Mouse (Mus musculus): Measurements from ENCODE around the gene Rimbp2. TPM values are rescaled to one million over a fixed set of nuclear protein-coding genes. Genes with fewer than 3 reads are reported as not detected.

Rimbp2 gene
- polyA plus RNA-seq, 1 experiment from 2014 or later: 4.1 TPM

DNA sequence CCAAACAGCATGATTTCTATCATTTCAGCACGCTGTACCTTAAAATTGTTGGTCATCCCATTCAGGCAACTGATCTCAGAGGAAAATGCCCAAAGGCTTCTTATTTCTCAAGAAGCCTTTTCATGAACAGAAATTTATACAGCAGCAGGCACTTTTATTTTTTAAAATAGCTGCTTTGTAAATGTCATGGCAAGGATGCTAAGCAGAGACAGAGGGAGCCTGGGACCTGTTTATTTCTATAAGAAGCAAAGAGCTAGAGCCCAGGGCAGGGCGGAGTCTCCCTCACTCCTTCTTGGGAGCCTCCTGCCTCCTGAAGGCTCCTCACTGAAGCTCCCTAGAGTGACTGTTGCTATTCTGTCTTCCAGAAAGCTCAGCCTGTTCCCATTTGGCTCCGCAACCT, 40.9 kb downstream of the Rimbp2 start:
- peak overlapping the region; percentile 26; the same call in 1 of the 2 replicates for H3K27ac ChIP-seq (ENCODE audit: low read length)
- H3K9me3 ChIP-seq (ENCODE audit: control insufficient read depth, low read length): no peaks in the 10 kb centered on the region
- ATAC-seq: no peak
- no peak overlapping the region for H3K9ac ChIP-seq (replicated peaks; ENCODE audit: low read depth, low read length)
- no peaks in the 10 kb centered on the region for H3K36me3 ChIP-seq (ENCODE audit: control insufficient read depth, insufficient read depth)
- H3K27me3 ChIP-seq (replicated peaks; ENCODE audit: control insufficient read depth, insufficient read depth, low read length): no peaks in the 10 kb centered on the region
- H3K4me2 ChIP-seq (ENCODE audit: low read length): no peak overlapping the region
- WGBS: 98% methylated on average over 3 of the region's 3 CpGs
- H3K4me1 ChIP-seq (replicated peaks; ENCODE audit: control insufficient read depth, insufficient read depth, low read length): no peaks in the 10 kb centered on the region
- H3K4me3 ChIP-seq (replicated peaks; ENCODE audit: low read length): no peak overlapping the region

GRCm38 (mm10) chr5:128911593-128911992, 41.7 kb downstream of the Rimbp2 start:
- H3K4me3 ChIP-seq (replicated peaks; ENCODE audit: low read length): no peak overlapping the region
- H3K4me1 ChIP-seq (replicated peaks; ENCODE audit: control insufficient read depth, insufficient read depth, low read length): no peaks in the 10 kb centered on the region
- no peaks in the 10 kb centered on the region for H3K9me3 ChIP-seq (ENCODE audit: control insufficient read depth, low read length)
- 69% methylated on average over 8 of the region's 9 CpGs for WGBS
- H3K4me2 ChIP-seq (ENCODE audit: low read length): no peak overlapping the region
- no peak overlapping the region for H3K9ac ChIP-seq (replicated peaks; ENCODE audit: low read depth, low read length)
- peak overlapping the region; percentile 44; the same call in 1 of the 2 replicates for H3K27ac ChIP-seq (ENCODE audit: low read length)
- H3K27me3 ChIP-seq (replicated peaks; ENCODE audit: control insufficient read depth, insufficient read depth, low read length): no peaks in the 10 kb centered on the region
- ATAC-seq: no peak
- H3K36me3 ChIP-seq (ENCODE audit: control insufficient read depth, insufficient read depth): no peaks in the 10 kb centered on the region

- Histone ChIP-seq H3K9ac (replicated peaks; ENCODE audit: low read depth, low read length) (no peak overlapping the region), H3K4me3 (replicated peaks; ENCODE audit: low read length) (no peak overlapping the region), H3K36me3 (ENCODE audit: control insufficient read depth, insufficient read depth) (no peaks in the 10 kb centered on the region), H3K4me1 (replicated peaks; ENCODE audit: control insufficient read depth, insufficient read depth, low read length) (no peaks in the 10 kb centered on the region; the same call in 1 of the 2 replicates), H3K27me3 (replicated peaks; ENCODE audit: control insufficient read depth, insufficient read depth, low read length) (no peaks in the 10 kb centered on the region), H3K4me2 (ENCODE audit: low read length) (no peak overlapping the region), H3K9me3 (ENCODE audit: control insufficient read depth, low read length) (no peaks in the 10 kb centered on the region), H3K27ac (ENCODE audit: low read length) (no peak overlapping the region)
- WGBS: 24% methylated on average over 5 of the region's 5 CpGs
- ATAC-seq: no peak
These were observed 49.2 kb downstream of the Rimbp2 start for GRCm38 (mm10) chr5:128904113-128904512.

- Histone ChIP-seq H3K4me2 (ENCODE audit: low read length) (no peak overlapping the region), H3K4me3 (replicated peaks; ENCODE audit: low read length) (no peak overlapping the region), H3K27me3 (replicated peaks; ENCODE audit: control insufficient read depth, insufficient read depth, low read length) (no peaks in the 10 kb centered on the region), H3K36me3 (ENCODE audit: control insufficient read depth, insufficient read depth) (no peaks in the 10 kb centered on the region), H3K9me3 (ENCODE audit: control insufficient read depth, low read length) (0 out of 2 replicates have a peak, but pooled peaks cover 2% of the 10 kb centered on the region), H3K4me1 (replicated peaks; ENCODE audit: control insufficient read depth, insufficient read depth, low read length) (no peaks in the 10 kb centered on the region; the same call in 1 of the 2 replicates), H3K9ac (replicated peaks; ENCODE audit: low read depth, low read length) (no peak overlapping the region), H3K27ac (ENCODE audit: low read length) (no peak overlapping the region)
- WGBS: 33% methylated on average over 12 of the region's 12 CpGs
- no peak; the same call in 1 of the 2 replicates for ATAC-seq
These were observed 50.2 kb downstream of the Rimbp2 start for GRCm38 (mm10) chr5:128903120-128903519.

DNA sequence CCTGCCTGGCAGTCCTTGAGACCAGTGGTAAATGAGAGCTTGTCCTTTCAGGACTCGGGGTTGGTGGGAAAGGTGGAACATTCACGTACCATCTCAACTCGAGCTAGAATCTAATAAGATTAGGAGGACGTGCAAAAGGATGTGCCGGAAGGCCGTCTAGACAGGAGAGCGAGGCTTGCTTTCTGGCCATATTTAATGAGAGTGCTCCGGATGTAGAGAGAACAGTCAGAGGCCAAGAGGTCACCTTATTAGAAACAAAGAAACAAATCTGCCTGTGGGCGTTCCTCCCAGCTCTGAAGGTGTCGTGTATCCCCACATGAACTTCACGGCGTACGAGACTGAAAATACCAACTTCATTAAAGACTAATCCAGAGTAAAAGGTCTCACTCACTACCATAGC, 53.3 kb downstream of the Rimbp2 start:
- Histone ChIP-seq H3K4me1 (replicated peaks; ENCODE audit: control insufficient read depth, insufficient read depth, low read length) (no peaks in the 10 kb centered on the region; the same call in 1 of the 2 replicates), H3K4me3 (replicated peaks; ENCODE audit: low read length) (no peak overlapping the region), H3K4me2 (ENCODE audit: low read length) (no peak overlapping the region), H3K9ac (replicated peaks; ENCODE audit: low read depth, low read length) (no peak overlapping the region), H3K36me3 (ENCODE audit: control insufficient read depth, insufficient read depth) (no peaks in the 10 kb centered on the region), H3K27me3 (replicated peaks; ENCODE audit: control insufficient read depth, insufficient read depth, low read length) (no peaks in the 10 kb centered on the region), H3K9me3 (ENCODE audit: control insufficient read depth, low read length) (peaks cover 2% of the 10 kb centered on the region; the same call in 1 of the 2 replicates), H3K27ac (ENCODE audit: low read length) (no peak overlapping the region)
- 53% methylated on average over 13 of the region's 13 CpGs for WGBS
- no peak for ATAC-seq

DNA sequence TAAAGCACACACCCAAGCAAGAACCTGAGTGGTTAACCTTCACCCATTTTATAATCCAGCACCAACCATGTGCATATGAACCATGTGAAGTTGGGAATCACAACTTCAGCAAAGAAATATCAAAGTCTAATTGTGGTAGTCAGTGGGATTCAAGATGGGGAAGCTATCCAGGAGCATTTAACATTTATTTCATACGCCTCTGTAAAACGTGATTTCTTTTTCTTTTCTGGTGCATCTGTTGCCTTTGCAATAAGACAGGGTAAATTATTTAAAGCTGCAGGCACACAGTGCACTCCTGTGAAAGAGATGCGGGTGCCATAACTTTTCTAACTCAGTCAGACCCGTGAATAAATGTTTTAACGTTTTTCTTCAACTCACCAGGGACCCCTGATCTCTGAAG, 58.4 kb downstream of the Rimbp2 start:
- Histone ChIP-seq H3K9me3 (ENCODE audit: control insufficient read depth, low read length) (peaks cover 2% of the 10 kb centered on the region; the same call in 1 of the 2 replicates), H3K4me1 (replicated peaks; ENCODE audit: control insufficient read depth, insufficient read depth, low read length) (no peaks in the 10 kb centered on the region), H3K27me3 (replicated peaks; ENCODE audit: control insufficient read depth, insufficient read depth, low read length) (no peaks in the 10 kb centered on the region), H3K4me2 (ENCODE audit: low read length) (no peak overlapping the region), H3K27ac (ENCODE audit: low read length) (no peak overlapping the region), H3K36me3 (ENCODE audit: control insufficient read depth, insufficient read depth) (no peaks in the 10 kb centered on the region), H3K4me3 (replicated peaks; ENCODE audit: low read length) (no peak overlapping the region), H3K9ac (replicated peaks; ENCODE audit: low read depth, low read length) (no peak overlapping the region)
- ATAC-seq: no peak
- 76% methylated on average over 5 of the region's 5 CpGs for WGBS

DNA sequence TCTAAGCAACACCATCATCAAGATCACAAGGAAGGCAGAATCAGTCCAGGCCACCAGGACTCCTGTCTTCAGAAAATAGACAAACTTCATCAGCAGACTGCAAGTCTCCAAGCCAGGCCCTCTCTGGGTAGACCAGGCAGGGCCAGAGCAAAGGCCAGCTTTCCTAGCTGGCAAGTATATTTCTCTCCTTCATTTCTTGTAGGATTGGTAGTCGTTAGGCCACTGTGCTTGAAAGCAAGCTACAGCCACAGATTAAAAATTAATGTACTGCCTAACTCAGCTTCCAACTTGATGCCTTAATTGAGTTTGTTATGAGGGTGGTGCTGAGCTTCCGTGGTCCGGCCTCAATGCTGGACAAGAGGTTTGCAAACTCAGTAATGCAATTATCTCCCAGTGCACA, 65.7 kb downstream of the Rimbp2 start:
- no peak overlapping the region for H3K27ac ChIP-seq (ENCODE audit: low read length)
- no peak overlapping the region for H3K4me2 ChIP-seq (ENCODE audit: low read length)
- WGBS: 43% methylated on average over 3 of the region's 3 CpGs
- H3K27me3 ChIP-seq (replicated peaks; ENCODE audit: control insufficient read depth, insufficient read depth, low read length): no peaks in the 10 kb centered on the region
- no peaks in the 10 kb centered on the region for H3K36me3 ChIP-seq (ENCODE audit: control insufficient read depth, insufficient read depth)
- H3K9me3 ChIP-seq (ENCODE audit: control insufficient read depth, low read length): no peaks in the 10 kb centered on the region
- H3K9ac ChIP-seq (replicated peaks; ENCODE audit: low read depth, low read length): no peak overlapping the region
- ATAC-seq: no peak
- H3K4me1 ChIP-seq (replicated peaks; ENCODE audit: control insufficient read depth, insufficient read depth, low read length): no peaks in the 10 kb centered on the region
- no peak overlapping the region for H3K4me3 ChIP-seq (replicated peaks; ENCODE audit: low read length)

DNA sequence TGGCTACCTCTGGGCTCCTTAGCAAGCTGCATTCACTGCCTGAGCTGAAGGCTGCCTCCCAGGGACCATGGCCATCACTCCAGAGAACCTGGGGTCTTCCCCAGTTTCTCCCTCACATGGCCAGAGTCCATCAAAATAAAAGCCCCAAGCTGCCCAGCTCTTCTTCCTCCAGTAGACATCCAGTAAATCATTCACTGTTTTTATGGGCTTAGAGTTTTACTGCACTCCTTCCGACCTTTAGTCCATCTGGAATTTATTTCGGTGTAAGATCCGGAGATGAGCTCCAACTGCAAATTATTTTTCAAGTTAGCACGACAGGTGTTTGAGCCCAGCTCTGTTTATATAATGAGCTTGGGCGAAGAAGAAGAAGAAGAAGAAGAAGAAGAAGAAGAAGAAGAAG, 69.0 kb downstream of the Rimbp2 start:
- Histone ChIP-seq H3K27me3 (replicated peaks; ENCODE audit: control insufficient read depth, insufficient read depth, low read length) (no peaks in the 10 kb centered on the region), H3K9ac (replicated peaks; ENCODE audit: low read depth, low read length) (no peak overlapping the region), H3K27ac (ENCODE audit: low read length) (no peak overlapping the region), H3K36me3 (ENCODE audit: control insufficient read depth, insufficient read depth) (no peaks in the 10 kb centered on the region), H3K4me1 (replicated peaks; ENCODE audit: control insufficient read depth, insufficient read depth, low read length) (no peaks in the 10 kb centered on the region), H3K4me3 (replicated peaks; ENCODE audit: low read length) (no peak overlapping the region), H3K4me2 (ENCODE audit: low read length) (no peak overlapping the region), H3K9me3 (ENCODE audit: control insufficient read depth, low read length) (no peaks in the 10 kb centered on the region)
- WGBS: 91% methylated on average over 5 of the region's 5 CpGs
- no peak for ATAC-seq

GRCm38 (mm10) chr5:128879092-128879491, 74.2 kb downstream of the Rimbp2 start:
- WGBS: 17% methylated on average over 3 of the region's 3 CpGs
- Histone ChIP-seq H3K27me3 (replicated peaks; ENCODE audit: control insufficient read depth, insufficient read depth, low read length) (no peaks in the 10 kb centered on the region), H3K27ac (ENCODE audit: low read length) (no peak overlapping the region), H3K4me2 (ENCODE audit: low read length) (no peak overlapping the region), H3K36me3 (ENCODE audit: control insufficient read depth, insufficient read depth) (no peaks in the 10 kb centered on the region), H3K9ac (replicated peaks; ENCODE audit: low read depth, low read length) (no peak overlapping the region), H3K4me1 (replicated peaks; ENCODE audit: control insufficient read depth, insufficient read depth, low read length) (peaks cover 18% of the 10 kb centered on the region), H3K9me3 (ENCODE audit: control insufficient read depth, low read length) (no peaks in the 10 kb centered on the region), H3K4me3 (replicated peaks; ENCODE audit: low read length) (no peak overlapping the region)
- ATAC-seq: no peak
